10 mouse cellular contexts compared by ENCODE assay signal in the genomic region with DNA sequence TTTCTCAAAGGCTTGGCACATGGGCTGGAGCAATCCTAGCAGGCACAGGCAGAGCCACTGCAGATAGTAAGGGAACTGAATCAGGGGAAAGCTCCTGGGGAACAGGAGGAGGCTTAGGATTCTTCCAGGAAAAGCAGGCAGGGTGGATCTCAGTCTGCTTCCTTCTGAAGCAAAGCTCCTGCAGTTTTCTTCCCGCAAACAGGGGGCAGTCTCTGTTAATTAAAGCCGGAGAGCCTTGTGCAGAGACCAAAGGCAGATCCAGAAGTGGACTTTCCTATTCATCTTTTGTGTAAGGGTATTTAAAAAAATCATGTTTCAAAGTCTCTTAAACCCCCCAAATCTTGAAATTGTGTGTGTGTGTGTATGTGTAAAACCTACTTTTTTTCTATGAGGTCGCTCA. TPM values are rescaled to one million over a fixed set of nuclear protein-coding genes. Genes with fewer than 3 reads are reported as not detected.
DNase-seq lines count a peak whose midpoint lies in the region; ATAC-seq and TF ChIP-seq lines count a peak whose summit lies in the region.
"Had no signal": no experiment of that assay in that cellular context is flagged by ENCODE, and none has a peak within 500 bp of the region (broad histone marks: within the 10 kb centered on the region; RNA-seq: fewer than 3 reads in every experiment).

No protein-coding gene starts in this region.

- TF ChIP-seq POLR2A in liver, adult 2 months (IDR thresholded peaks at IDR 0.05; ENCODE audit: extremely low read depth, insufficient read depth, low read length): no peak
- no peak for TF ChIP-seq POLR2A in cortical plate, adult 2 months (IDR thresholded peaks at IDR 0.05; ENCODE audit: extremely low read depth, insufficient read depth, low read length)

- no peak overlapping the region for H3K27ac ChIP-seq in liver, adult 2 months (replicated peaks; ENCODE audit: insufficient read depth, low read depth, low read length)
- no peak overlapping the region for H3K27ac ChIP-seq in liver, embryonic 12.5 days
- H3K27ac ChIP-seq in cortical plate, adult 2 months (ENCODE audit: insufficient read depth, low read length): no peak overlapping the region
- H3K27ac ChIP-seq: embryonic facial prominence, embryonic 15.5 days; neural tube, embryonic 12.5 days had no signal

- no peak for ATAC-seq in liver, embryonic 12.5 days

- no peak overlapping the region for H3K4me3 ChIP-seq in liver, adult 2 months (ENCODE audit: insufficient read depth, low read depth, low read length)
- H3K4me3 ChIP-seq in liver, embryonic 12.5 days: no peak overlapping the region
- no peak overlapping the region for H3K4me3 ChIP-seq in cortical plate, adult 2 months (ENCODE audit: insufficient read depth, low read length)
- H3K4me3 ChIP-seq: embryonic facial prominence, embryonic 15.5 days; neural tube, embryonic 12.5 days had no signal

- H3K79me2 ChIP-seq in liver, adult 2 months (ENCODE audit: control insufficient read depth, insufficient read depth, low read length): no peaks in the 10 kb centered on the region

- H3K4me2 ChIP-seq in liver, embryonic 12.5 days: no peak overlapping the region
- H3K4me2 ChIP-seq: embryonic facial prominence, embryonic 15.5 days; neural tube, embryonic 12.5 days had no signal

- DNase-seq in cerebellum, postnatal 14 days: peak; percentile 68 to 72
- DNase-seq in cerebellum, adult 11 months: no peak
- DNase-seq in liver, adult 2 months (ENCODE audit: extremely low read depth, low read depth, low spot score): no peak
- DNase-seq in layer of hippocampus, adult 8-10 months (ENCODE audit: low spot score in 2 of 2): peak; percentile 42 to 57
- peak; percentile 50 for DNase-seq in retina, postnatal 1 day
- no peak for DNase-seq in thymus, postnatal 4 days

- H3K4me1 ChIP-seq in liver, adult 2 months (ENCODE audit: control insufficient read depth, insufficient read depth, low read length): no peaks in the 10 kb centered on the region
- H3K4me1 ChIP-seq in liver, embryonic 12.5 days: peaks cover 11% of the 10 kb centered on the region
- H3K4me1 ChIP-seq in cortical plate, adult 2 months (ENCODE audit: control insufficient read depth, insufficient read depth, low read length): no peaks in the 10 kb centered on the region

- H3K9me3 ChIP-seq in liver, embryonic 12.5 days (replicated peaks): no peaks in the 10 kb centered on the region
- H3K9me3 ChIP-seq: embryonic facial prominence, embryonic 15.5 days; neural tube, embryonic 12.5 days had no signal

- peaks cover 8% of the 10 kb centered on the region; the same call in 1 of the 2 replicates for H3K27me3 ChIP-seq in liver, adult 2 months (ENCODE audit: control insufficient read depth, insufficient read depth, low read length)
- peaks cover 59% of the 10 kb centered on the region for H3K27me3 ChIP-seq in liver, embryonic 12.5 days (replicated peaks)

- no peaks in the 10 kb centered on the region for H3K36me3 ChIP-seq in liver, adult 2 months (ENCODE audit: control insufficient read depth, insufficient read depth, low read length)
- no peaks in the 10 kb centered on the region for H3K36me3 ChIP-seq in liver, embryonic 12.5 days
- H3K36me3 ChIP-seq: embryonic facial prominence, embryonic 15.5 days; neural tube, embryonic 12.5 days had no signal

- H3K9ac ChIP-seq in liver, adult 2 months (ENCODE audit: low read depth, low read length): no peak overlapping the region
- no peak overlapping the region for H3K9ac ChIP-seq in liver, embryonic 12.5 days
- H3K9ac ChIP-seq: embryonic facial prominence, embryonic 15.5 days; neural tube, embryonic 12.5 days had no signal

- peak; percentile 29; the same call in 1 of the 2 replicates for TF ChIP-seq CTCF in liver, adult 2 months (IDR thresholded peaks at IDR 0.05; ENCODE audit: low read depth, low read length)
- peak; percentile 70 for TF ChIP-seq CTCF in cortical plate, adult 2 months (IDR thresholded peaks at IDR 0.05; ENCODE audit: extremely low read depth, insufficient read depth, low read length)

- 26% methylated on average over 3 of the region's 3 CpGs for WGBS in liver, adult 2 months
- WGBS in liver, embryonic 12.5 days (ENCODE audit: insufficient replicate concordance): 17% methylated on average over 3 of the region's 3 CpGs

RNA-seq across cellular contexts. Expression of a gene that starts 3.1 kb away (rescaled TPM):
- 0.13 and 0.74 TPM in 2 replicates for total RNA-seq in liver, adult 2 months (2014; rRNA removed)
- polyA plus RNA-seq in liver, adult 2 months (2012; rRNA removed): 0.10 and 0.12 TPM in 2 replicates
- 0.60 and 0.86 TPM in 2 replicates for polyA plus RNA-seq in liver, embryonic 12.5 days (2016; fragmentation: Nextera tagmentation; extraction: Ambion mirVana)
- polyA plus RNA-seq in cortical plate, adult 2 months (2012; rRNA removed): 31.2 and 36.4 TPM in 2 replicates
- 10 to 100 TPM; 47.3 to 55.1 (median 48.7) TPM for total RNA-seq in layer of hippocampus, adult 8-10 months (2022)

Comparison
In these comparisons a context has a peak if more than half of its experiments do, and no peak if none do; other contexts are left out.
1. DNase-seq: peak in cerebellum, postnatal 14 days (2 of 2), layer of hippocampus, adult 8-10 months (2 of 2) and retina, postnatal 1 day (single experiment); none in cerebellum, adult 11 months (single experiment), liver, adult 2 months (single experiment) and thymus, postnatal 4 days (single experiment).
2. RNA of a gene that starts 3.1 kb away (polyA plus RNA-seq): 31.2 to 36.4 TPM in cortical plate, adult 2 months; 0.60 to 0.86 TPM in liver, embryonic 12.5 days and 0.10 to 0.12 TPM in liver, adult 2 months; every median in the first group is over 10 times any median in the second.